Mouse (Mus musculus) frontal cortex, postnatal 14 days (tissue): ENCODE results near the gene Mbd3.

Experiments used
- DNase-seq, 2 experiments: peaks; one replicate each; pipeline ENCODE4 v3.0.0; 2022; ENCODE audit warnings: low spot score in 2 of 2

The Mbd3 gene

DNA sequence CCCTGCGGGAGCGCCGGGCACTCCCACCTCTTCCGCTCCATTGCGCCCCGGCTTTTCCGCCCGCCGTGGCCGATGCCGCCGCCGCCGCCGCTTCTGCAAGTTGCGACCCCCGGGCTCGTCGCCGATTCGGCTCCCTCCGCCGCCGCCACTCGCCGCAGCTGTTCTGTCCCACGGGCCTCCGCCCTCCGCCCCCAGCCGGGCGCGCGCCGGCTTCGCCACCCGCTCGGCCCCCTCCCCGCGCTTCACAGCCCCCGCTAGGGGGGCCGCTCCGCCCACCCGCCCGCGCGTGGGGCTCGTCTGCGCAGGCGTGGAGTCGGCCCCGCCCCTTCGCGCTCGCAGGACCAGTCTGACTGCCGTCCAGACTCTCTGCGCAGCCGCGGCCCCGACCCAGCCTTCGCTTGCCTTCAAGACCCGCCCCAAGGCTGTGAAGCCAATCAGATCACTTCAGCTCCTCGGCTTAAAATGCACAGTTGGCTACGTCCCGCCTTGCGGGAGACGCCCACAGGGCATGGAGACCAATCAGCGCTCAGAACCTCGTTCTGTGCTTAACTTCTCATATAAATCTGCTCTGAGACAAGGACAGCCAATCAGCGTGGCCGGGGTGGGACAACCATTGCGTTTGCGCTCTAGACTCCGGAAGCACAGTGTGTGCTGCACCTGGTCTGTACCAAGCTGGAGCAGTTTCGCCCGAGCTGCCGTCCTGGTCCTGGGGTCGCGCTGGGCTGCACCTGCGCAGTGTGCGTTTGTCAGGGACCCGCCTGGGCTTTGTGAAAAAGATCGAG is at the start of gene Mbd3:
Gene Mbd3 (minus strand): TSS at position 360 of the 782 bp plus-strand sequence.
- DNase-seq, result peak; percentile 98 to 100

- DNase-seq, result peak; percentile 55 to 63
Observed at GRCm38 (mm10) chr10:80445898-80446601, 46.7 kb upstream of the Mbd3 start.

GRCm38 (mm10) chr10:80445052-80445451 is 45.7 kb upstream of the Mbd3 start:
- DNase-seq, result no peak

DNA sequence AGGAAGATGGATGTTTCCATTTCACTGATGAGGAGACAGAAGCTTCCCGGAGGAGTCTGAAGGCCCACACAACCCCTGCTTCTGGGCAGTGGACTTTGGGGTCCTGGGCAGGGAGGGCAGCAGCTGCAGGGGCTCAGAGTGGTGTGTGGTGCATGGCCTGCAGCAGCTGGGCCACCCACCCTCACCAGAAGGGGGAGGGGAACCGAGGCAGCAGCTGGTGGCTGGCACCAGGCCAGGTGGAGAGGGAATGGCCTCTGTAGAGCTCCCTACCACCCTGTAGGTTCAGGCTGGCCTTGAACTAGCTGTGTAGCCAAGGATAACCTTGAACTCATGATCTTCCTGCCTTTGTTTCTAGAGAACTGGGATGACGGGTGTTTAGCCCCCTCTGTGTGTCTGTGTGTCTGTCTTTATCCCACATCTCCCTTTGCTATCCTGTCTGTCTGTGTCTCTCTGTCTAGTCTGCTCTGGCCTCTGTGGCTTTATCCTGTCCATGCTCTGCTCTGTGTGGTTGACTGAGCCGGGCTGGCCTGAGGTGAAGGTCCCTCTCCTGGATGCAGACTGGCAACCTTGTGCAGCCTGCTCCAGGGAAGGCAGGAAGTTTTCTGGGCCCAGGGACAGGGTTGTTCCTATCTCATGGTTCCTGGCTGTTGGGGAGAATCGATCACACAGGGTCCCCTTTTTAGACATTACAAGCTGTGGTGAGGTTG is 45.1 kb upstream of the Mbd3 start:
- DNase-seq, result no peak

GRCm38 (mm10) chr10:80443575-80444278 is 44.4 kb upstream of the Mbd3 start:
- DNase-seq, result no peak

- no peak for DNase-seq
Observed at GRCm38 (mm10) chr10:80442989-80443388, 43.6 kb upstream of the Mbd3 start.

GRCm38 (mm10) chr10:80441598-80441997 is 42.2 kb upstream of the Mbd3 start:
- DNase-seq, result no peak

GRCm38 (mm10) chr10:80440031-80440430 is 40.7 kb upstream of the Mbd3 start:
- DNase-seq, result no peak

GRCm38 (mm10) chr10:80437973-80438372 is 38.6 kb upstream of the Mbd3 start:
- DNase-seq, result no peak

GRCm38 (mm10) chr10:80436276-80436675 is 36.9 kb upstream of the Mbd3 start:
- no peak for DNase-seq

GRCm38 (mm10) chr10:80435764-80436163 is 36.4 kb upstream of the Mbd3 start:
- no peak for DNase-seq

DNA sequence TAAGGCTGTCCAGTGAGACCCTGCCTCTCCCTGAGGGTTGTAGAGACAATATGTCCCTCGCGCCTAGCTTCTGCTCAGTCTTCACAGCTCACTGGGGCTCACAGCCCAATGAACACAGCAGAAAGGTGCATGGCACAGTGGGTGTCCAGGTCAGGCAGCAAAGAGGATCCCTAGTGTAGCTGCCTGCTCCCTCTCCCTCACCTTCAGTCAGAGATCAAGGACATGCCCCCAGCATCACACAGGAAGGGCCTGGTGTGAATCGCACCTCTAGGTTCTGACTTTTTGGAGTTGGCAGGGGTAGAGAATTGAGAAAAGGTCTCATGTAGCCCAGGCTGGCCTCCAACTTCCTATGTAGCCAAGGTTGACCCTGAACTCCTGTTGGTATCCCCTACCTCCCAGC is 35.5 kb upstream of the Mbd3 start:
- no peak for DNase-seq

- DNase-seq, result no peak
Observed at GRCm38 (mm10) chr10:80434233-80434592, 34.9 kb upstream of the Mbd3 start.

DNA sequence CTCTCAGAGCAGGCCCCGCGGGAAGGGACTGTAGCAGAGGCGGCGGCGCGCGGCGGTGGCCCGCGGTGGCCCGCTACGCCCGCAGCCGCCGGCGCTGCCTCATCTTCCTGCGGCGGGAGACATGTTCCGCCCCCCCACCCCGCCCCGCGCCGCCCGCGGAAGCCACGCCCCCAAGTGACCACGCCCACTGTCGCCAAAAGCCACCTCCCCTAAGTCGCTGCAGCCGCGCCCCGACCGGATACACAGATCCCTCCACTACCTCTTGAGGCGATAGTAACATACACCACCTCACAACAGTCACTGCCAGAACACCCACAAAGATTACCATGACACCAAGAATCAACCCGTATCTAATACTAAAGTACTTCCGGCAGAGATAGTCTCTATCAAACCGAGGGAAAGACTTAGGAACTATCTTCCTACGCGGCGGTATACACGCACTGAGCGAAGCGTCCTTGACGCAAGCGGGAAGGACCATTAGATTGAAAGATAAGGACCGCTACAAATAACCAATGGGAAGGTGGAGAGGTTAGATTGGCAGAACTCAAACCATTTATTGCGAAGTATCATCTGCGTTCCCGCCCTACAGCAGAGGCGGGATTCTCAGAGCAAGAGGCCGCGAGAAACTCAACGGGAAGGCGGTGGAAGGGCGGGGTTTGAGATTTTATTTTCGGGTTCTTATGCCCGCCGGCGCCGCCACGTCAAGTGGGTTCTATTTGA is 34.3 kb upstream of the Mbd3 start, which contains the start of gene Tcf3:
Gene Tcf3 (minus strand): TSS at position 135 of the 720 bp plus-strand sequence.
- DNase-seq, result peak; percentile 95 to 96

- peak in 1 of 2 experiments; percentile 19 for DNase-seq
Observed at GRCm38 (mm10) chr10:80432936-80433512, 33.7 kb upstream of the Mbd3 start.

DNA sequence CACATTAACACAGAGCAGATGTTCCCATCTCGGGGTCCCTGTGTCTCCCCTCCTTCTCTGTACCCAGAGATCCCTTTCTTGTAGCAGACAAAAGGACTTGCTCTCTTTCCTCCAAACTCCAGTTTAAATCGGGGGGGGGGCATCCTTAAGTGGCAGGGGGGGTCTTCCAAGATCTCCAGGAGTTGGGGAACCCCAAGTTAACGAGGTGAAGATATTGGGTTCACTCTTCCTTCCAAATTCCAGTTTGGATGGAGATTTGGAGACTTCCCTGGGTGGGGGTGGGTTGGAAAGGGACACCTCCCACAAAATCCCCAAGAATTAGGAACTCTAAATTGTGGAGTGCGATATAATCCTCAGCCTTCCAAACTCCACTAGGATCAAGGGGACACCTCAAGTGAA is 33.0 kb upstream of the Mbd3 start:
- DNase-seq, result no peak

DNA sequence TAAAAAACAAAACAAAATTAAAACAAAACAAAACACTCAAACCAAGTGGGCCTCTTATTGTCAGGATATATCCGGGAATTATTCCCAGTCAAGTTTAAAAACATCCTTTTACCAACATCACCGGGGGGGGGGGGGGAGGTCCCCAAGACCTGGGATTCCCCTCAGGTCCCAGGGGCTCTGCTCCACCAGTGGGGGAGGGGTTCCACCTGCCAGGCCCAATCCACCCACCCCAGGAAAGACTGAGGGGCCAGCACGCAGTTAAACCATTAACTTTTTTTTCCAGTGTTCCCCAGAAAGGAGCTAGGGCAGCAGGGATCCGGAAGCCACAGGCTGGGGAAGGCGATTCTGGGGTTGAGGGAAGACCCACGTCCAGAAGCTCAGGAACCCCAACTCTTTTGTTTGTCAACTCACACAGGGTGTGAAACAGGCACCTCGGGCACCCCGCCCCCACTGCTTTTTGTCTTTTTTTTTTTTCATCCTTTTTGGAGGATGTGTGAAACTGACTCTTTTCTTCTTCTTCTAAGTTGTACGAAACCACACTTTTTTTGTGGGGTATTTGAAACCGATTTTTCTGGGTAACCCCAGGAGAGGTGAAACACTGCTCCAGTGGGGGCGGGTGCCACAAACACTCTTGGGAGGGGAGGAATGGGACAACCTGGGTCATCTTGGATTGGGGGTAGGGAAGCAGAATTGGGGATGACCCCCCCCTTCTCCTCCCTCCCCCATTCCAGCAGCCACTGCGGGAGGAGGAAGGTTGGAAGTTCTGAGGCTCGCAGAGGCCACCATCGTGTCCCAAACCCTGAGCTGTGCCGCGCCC is 32.4 kb upstream of the Mbd3 start:
- DNase-seq, result no peak

GRCm38 (mm10) chr10:80430375-80430980 is 31.1 kb upstream of the Mbd3 start:
- DNase-seq, result no peak

- no peak for DNase-seq
Observed at GRCm38 (mm10) chr10:80429800-80430199, 30.4 kb upstream of the Mbd3 start.

DNA sequence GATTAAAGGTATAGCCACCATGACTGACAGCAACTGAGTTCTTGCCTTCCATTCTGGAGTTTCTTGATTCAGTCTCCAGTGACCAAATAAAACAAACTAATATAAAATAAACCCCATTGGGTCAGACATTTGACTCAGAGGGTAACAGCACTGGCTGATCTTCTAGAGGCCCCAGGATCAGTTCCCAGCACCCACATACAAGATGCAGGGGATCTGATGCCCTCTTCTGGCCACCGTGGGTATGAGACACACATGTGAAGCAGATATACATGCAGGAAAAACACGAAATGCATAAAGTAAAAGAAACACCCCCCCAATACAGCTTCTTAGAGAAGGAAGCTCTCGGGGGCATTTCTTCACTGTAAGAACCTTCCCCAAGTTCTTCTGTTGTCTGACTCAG is 25.7 kb upstream of the Mbd3 start:
- DNase-seq, result no peak
